Mouse (Mus musculus): ENCODE measurements around the gene Mpst.

The Mpst gene

DNA sequence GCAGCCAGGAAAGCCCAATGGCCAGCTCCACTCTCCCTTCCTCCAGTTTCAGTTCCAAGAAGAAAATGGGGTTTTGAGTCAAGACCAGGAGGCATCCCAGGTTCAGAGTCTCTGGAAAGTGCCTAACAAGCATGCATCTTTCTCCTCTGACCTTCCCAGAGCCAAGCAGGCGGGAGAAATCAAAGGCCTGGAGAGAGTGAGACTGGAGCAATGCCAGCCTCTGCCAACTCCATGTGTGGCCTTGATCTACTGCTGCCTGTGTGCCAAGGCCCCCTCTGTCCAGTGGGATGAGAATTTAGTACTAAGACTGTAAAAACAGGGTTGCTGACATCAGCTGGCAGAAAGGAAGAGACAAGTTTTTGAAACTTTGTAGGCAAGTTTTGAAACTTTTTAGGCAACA is 2.3 kb upstream of the Mpst start:
- DNase-seq (ENCODE audit: low spot score) = peak; percentile 22

DNA sequence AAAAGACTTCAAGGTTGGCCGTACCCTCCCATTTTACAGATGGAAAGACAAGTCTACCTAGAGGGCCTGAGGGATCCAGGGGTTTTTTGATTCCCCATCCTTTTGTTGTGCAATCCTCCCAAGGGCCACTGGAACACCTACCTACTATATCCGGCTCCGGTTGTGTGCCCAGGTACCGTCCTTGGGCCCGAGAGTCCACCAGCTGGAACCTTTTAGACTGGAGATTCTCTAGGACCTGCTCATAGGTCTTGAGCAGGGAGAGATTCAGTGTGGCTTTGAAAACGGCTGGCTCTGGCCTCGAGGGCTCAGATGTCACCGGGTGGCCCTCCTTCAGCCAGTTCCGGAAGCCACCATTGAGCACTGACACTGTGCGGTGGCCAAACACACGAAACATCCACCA is 1.1 kb upstream of the Mpst start:
- DNase-seq (ENCODE audit: low spot score) = no peak

DNA sequence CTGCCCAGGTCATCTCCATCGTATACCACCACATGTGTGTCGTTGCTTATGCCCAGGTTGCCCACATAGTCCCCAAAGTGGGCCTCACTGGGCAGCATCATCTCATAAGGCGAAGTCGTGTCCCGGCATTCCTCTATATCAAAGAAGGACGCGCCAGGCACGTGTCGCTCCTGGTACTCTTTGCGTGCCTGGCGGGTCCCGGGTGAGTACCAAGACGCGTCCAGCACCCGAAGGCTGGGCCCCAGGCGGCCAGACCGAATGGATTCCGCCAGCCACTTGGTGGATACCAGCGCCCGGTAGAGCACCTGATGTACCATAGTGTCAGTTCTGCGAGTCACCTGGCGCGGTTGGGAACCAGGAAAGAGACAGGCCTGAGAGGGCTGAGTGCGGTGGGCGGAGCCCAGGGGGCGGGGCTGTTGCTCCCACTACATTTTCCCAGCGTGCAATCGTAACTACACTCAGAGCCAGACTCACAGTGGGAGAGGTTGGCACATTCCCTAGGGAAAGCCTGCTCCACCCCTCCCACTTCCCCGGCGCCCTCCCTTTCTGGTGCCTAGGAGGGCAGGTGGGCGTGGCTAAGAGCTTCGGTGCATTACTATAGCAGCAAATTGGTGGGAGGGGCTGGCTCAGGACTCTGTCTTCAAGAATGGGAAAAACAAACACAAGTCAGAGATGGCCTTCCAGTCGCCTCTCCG is 552 bp upstream of the Mpst start, which contains the start of gene Tst:
Tst (minus strand) TSS at position 391 of the 695 bp plus-strand sequence.
- DNase-seq (ENCODE audit: low spot score) = peak; percentile 92

DNA sequence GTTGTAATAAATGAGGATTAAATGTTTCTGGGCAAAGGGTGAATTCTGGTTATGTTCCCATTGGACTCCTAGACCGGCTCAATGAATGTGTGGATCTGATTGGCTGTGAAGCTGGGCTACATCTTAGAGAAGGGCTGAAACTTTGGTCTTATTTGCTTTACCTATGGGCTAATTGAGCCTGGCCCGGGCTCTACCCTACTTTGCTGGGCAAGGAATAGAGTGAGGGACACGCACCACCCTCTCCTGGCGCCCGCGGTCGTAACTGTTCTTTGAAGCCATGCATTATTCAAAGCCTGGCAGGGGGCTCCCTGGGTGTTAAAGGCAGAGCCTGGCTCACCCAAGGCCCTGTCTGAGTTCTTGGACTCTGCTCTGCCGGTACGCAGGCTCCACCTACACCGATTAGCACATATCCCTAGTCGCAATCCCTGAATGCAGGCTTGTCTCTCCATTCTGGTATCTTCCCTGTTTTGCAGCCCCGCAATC is 3.4 kb downstream of the Mpst start:
- no peak for DNase-seq (ENCODE audit: low spot score)

DNA sequence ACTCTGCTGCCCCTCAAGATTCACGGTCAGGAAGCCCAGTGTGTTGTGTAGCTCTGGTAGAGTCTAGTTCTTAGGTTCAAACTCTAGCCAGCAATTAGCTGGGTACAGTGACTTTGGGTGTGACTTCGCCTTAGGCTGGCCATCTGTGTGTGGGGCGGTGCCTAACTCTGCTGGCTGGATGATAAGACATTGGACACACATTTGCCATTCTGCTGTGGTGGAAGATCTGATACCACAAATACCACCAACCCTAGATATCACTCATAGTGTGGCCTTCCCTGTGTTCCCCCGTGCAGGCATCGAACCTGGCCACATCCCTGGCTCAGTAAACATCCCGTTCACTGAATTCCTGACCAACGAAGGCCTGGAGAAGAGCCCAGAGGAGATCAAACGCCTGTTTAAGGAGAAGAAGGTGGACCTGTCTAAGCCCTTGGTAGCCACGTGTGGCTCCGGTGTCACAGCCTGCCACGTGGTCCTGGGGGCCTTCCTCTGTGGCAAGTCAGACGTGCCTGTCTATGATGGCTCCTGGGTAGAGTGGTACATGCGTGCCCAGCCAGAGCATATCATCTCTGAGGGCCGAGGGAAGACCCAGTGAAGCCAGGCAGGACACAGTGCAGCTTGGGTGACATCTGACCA is 7.0 kb downstream of the Mpst start:
- DNase-seq (ENCODE audit: low spot score) = no peak

DNA sequence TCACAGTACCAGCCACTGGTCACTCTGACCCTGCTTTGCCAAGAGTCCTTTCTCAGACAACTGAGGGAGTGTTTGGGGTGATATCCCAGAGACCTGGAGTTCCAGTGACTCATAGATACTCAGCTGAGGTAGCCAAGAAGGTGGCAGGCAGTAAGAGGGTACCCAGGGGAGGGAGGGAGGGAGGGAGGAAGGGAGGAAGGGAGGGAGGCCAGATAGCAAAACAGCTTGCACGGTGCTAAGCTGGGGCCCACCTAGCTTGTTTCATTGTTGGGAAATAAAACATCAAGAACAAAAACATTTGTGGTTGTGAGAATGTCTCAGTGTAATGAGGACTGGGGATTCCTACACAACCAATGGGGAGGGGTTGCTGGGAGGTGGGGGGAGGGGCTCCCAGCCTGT is 7.5 kb downstream of the Mpst start:
- DNase-seq (ENCODE audit: low spot score) = no peak

DNA sequence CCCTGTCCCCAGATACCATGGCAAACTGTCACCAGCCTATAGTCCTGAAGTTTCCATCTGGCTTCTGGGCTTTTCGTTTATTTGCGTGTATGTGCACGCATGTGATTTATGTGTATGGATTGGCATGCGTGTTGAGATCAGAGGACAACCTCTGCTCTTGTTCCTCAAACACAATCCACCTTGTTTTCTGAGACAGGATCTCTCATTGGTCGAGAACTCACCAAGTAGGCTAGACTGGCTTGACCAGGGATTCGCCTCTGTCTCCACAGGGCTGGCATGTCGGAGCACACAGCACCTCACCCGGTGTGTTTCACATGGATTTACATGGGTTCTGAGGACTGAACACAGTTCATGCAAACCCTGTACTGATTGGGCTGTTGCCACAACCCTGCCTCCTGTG is 7.9 kb downstream of the Mpst start:
- no peak for DNase-seq (ENCODE audit: low spot score)

DNA sequence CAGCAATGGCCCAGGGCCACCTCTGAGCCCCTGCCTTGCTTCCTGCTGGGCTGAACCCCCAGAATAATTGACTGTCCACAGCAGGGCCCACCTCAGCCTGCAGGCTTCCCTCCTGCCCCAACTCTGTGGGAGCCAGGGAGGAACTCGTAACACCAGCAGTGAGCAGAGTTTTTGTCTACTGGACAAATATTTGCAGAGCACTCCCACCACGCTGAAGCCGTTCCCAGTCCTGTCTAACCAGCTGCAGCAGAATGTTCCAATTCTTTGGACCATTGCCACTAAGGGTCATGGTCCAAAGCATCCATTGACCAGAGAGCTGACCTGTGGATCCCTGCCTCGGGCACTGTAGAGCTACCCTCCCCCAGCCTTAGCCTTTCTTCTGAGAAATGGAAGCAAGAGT is 10.7 kb downstream of the Mpst start:
- peak; percentile 69 for DNase-seq (ENCODE audit: low spot score)

DNA sequence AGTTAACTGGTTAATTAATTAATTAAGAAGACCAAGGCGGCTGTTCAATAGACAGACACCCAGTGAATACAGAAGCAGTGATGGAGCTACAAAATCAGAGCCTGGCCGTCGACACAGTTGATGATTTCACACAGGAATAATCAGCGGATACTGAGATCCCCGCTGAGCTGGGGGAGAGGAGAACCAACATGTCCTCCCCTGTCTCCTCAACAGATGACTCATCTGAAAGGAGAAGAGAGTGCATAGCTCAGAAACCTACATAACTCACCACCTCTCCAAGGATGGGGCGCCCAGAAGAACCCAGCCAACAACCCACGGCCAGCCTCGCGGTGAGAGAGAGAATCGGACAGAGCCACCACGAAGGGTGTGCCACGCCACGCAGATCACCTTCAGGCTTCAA is 14.2 kb downstream of the Mpst start:
- DNase-seq (ENCODE audit: low spot score) = no peak

DNA sequence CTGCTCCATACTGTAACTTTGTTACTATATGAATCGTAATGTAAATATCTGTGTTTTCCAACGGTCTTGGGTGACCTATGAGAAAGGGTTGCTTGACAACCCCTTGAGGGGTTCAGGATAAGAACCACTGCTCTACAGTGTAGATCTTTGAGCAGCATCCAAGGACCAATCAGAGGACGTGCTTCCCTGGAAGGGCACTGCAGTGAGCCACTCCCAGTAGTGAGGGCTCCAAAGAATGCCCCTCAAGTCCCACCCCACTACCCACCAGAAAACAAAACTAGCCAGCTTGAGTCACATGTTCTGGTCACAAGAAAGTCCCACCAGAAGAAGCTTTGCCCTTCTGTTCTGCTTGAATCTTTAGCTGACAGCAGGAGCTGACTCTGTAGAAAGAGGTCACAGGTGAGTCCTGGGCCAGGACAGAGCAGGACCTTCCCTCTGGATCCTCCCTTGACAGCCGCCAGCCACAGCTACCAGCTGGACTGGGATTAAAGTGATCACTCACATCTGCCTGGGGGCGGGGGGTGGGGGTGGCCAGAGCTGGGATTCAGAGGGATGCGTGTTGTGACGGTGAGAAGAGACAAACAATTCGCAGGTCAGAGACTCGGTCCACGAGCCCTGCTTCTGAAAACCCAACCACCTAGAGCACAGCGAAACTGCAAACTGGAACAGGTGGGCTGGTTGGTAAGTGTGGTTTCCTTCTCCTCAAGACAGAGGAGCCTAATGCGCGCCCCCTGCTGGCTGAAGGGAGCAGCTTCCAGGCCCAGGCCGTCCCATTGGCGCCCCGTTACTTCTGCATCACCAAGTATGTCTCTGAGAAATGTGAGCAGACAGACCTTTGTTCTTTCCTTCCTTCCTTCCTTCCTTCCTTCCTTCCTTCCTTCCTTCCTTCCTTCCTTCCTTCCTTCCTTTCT is 16.1 kb downstream of the Mpst start:
- DNase-seq (ENCODE audit: low spot score) = peak; percentile 89

DNA sequence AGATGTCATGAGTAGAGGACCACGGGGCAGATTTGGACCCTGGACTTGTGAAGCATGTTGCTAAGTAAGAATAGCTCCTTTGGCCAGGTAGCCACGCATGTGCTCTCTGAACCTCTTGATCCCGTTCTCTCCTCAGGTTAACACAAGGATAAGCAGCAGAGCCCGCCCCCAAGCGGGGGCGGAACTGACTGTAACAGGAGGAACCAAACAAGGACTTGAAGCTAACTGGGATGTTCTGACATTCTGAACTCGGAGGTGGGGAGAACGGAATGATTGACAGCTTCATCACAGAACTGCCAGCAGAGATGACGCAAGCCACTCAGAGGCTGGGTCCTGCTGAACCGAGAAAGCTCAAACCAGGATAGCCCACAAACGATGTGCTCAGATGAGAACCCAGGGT is 18.3 kb downstream of the Mpst start:
- no peak for DNase-seq (ENCODE audit: low spot score)

DNA sequence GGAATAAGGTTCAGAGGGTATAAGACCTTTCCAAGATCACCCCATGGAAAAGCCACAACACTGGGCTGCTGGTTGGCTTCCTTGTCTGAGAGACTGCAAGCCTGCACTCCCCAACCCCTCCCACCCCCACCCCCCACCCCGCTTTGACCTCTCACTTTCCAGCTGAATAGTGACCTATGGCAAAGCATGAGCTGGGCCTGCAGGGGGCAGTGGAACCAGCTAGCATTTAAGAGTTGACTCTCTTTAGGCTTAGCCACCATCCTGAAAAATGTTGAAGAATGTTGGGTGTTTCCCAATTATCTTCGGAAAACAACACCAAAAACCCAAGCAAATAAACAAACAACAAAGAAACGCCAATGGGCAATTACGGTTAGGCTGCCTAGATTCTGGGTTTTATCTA is 19.0 kb downstream of the Mpst start:
- DNase-seq (ENCODE audit: low spot score) = no peak

DNA sequence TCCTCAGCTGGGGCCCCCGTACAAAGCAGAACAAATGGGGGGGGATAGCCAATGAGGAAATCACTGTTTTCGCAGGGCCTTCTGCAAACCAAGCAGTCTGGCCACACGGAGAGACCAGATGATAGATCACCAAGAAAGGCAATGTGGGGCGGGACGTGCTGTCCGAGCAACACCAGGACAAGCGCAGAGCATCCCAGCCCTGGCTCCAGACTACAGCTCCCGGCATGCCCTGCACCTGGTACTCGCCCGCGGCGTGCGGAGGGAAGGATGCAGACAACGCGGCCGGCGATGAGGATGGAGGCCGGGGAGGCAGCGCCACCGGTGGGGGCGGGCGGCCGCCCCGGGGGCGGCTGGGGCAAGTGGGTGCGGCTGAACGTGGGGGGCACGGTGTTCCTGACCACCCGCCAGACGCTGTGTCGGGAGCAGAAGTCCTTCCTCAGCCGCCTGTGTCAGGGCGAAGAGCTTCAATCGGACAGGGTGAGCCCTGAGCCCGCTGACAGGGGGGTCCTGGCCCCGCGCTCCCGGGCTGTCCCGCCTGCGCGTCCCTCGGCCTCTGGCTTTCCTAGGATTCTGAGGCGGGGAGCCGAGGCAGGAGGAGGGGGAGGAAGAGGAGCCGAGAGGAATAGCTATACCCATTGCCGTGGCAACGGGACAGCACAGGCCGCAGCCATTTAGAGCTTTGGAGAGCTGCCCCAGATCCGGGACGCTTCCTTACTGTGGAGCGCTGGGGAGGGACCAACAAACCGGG is 22.3 kb downstream of the Mpst start, which contains the start of gene Kctd17:
Kctd17 (plus strand) TSS at position 174 of the 748 bp plus-strand sequence.
- DNase-seq (ENCODE audit: low spot score) = peak; percentile 82

DNA sequence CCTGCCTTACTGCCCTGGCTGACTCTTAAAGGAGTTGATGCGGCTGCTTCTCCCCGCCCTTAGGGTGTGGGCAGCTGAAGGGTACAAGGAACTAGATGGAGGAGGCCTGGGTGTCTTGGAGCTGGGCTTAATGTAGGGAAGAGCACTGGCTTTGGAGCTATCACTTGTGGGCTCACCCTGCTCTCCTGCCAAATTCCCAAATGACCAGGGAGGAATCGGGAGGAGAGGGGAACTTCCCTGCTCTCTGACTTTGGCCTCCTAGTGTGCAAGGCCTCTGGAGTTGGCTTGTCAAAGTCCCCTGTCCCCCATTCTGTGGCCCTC is 22.9 kb downstream of the Mpst start:
- DNase-seq (ENCODE audit: low spot score) = no peak

DNA sequence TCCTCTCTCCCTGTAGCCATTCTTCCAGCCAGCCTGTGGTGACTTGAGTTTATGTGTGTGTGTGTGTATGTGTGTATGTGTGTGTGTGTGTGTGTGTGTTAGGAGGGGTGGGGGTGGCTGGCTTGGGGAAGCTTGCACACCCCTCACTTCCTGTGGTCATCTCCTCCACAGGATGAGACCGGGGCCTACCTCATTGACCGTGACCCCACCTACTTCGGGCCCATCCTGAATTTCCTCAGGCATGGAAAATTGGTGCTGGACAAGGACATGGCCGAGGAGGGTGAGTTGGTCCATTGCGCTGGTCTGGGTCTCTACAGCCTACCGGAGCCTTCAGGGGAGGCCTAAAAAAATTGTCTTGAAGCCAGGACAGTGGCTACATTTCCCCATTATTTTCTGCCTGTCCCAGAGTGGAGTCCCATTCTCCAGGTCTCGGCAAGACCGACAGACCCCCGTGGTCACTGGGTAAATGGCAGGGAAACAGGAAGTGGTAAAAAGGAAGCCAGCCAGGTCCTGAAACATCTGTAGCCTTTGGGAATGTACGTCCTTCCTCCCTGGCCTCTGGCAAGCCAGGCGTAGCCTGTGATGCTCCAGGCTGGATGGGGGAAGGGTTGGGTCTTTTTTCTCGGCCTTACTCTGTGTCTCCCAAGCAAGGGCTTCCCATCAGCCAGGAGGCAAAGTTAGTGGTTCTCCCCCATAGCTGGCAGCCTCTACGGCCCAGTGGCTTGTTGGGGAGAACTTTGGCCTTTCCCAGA is 23.8 kb downstream of the Mpst start:
- no peak for DNase-seq (ENCODE audit: low spot score)

DNA sequence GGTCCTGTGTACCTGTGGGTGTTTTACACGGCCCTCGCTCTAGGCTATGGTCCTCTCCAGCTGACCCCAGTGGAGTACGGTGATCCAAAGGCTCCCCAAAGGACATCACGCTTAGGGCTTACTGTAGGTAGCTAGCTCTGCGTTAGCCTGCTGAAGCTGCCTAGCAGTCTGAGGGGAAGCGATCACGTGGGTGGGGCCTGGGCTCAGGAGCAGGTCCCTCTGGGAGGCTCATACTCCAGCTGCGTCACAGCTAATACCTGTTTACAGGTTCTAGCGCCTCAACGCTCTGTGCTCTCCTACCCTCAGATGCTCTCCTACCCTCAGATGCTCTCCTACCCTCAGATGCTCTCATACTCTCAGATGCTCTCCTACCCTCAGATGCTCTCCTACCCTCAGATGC is 24.7 kb downstream of the Mpst start:
- no peak for DNase-seq (ENCODE audit: low spot score)

DNA sequence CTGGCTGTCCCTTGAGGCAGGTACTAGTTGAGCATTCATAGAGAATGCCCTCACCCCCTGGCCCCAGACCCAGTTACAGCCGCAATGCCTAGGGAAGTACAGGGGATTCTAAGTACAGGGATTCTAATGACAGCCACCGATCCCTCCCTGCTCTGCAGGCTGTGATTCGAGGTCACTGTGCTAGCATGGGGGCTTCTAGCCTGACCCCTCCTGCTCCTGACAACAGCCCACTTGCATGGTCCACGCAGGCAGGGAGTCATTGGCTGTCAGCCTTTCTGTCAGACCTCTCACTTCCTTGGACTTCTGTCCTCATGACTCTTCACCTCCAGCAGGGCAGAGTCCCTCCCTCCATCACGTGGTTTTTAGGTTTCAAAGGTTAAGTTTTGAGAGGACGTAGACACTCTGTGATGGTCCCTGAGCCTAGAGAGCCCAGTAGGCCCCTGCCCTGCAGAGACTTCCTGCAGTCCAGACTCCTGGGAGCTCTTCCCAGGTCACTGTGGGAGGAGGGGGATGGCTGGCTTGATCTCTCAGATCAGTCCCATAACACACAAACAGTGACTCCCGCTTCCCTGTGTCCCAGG is 25.4 kb downstream of the Mpst start:
- no peak for DNase-seq (ENCODE audit: low spot score)

DNA sequence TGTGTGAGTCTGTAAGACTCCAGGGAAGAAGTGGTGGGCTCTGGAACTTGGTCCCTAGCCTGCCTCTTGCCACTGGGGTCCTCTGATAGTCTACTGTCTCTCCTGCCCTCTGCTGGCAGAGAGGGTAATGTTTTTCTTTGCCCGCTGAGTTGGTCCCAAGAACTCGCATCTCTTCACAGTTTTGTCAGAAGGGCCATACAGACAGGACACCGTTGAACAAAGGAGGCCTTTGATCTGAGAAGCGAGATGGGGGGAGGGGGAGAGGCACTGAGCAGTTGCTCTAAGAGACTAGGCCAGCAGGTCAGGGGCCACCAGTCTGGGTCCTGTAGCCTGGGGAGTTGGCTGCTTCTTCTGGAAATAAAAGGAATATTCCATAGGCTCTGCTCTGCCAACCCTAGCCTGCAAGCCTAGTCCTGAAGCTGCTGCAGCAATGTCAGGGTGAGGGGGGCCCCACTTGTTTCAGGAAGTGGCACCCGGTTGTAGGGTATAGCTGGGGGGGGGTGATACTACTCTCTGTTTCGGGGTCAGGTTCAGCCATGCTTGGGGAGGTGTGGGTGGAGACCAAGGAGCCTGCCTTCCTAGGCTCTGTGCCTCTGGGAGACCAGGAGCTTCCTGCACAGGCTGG is 28.8 kb downstream of the Mpst start:
- no peak for DNase-seq (ENCODE audit: low spot score)

DNA sequence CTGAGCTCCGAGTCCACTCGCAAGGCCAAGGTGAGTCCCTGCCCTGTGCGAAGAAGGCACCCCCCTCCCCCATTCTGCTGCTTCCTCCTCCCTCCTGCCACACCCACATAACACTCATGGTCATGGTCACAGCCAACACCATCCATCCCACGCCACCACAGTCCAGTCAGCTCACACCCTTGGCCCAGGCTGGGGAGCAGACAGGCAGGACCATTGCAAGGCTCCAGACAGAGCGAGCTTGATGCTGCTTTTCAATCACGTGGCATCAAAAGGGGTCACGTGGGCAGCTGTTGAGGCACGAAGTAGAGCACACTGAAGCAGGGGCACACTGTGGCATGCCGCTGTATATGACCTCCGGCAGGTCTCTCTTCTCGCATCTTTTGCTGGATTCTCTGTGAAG is 29.5 kb downstream of the Mpst start:
- no peak for DNase-seq (ENCODE audit: low spot score)

DNA sequence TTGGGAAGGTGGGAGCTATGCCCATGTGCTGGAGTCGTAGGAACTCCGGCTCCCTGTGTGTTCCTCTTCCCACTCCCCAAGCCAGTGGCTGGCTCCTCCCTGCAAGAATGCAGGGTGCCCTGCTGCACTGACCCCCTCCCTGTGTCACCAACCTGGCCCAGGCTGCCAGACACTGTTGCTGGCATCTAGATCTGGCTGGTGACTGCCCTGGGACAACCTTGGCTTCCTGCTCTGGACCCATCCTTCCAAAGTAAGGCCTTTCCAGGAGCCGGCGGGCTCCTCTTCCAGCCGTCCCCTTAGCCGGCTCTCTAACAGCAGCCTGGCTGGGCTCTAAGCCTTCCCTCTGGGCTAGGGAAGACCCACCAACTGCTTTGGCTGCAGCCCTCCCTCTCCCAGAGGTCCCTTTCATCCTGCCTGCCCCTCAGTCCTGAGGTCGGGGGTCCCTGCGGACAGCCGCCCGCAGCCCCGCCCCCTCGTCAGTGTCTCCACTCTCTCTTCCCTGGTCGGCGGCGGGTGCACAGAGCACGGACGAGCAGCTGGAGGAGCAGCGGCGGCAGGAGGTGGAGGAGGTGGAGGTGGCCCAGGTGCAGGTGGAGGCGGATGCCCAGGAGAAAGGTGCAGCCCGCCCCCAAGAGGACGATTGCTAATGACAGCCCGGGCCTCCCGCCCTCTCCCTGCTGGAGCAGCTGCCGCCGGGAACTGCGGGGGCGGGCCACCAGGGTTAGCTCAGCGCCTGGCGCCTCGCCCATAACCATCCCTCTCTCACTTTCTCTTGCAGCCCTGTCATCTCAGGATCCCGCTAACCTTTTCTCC is 30.4 kb downstream of the Mpst start:
- DNase-seq (ENCODE audit: low spot score) = peak; percentile 91

Data from urinary bladder, postnatal 14 days (tissue).